Mouse (Mus musculus) right cerebral cortex, postnatal 4 days (tissue): ENCODE measurements around the gene Sppl2c.
"Not testable (repeated sequence)": the region's sequence is repeated elsewhere in the genome, so short reads cannot be mapped to it uniquely, and the experiment has no call there.

Source experiments
- DNase-seq: peaks from one replicate; pipeline ENCODE4 v3.0.0-alpha.2; 2022

The Sppl2c gene

DNA sequence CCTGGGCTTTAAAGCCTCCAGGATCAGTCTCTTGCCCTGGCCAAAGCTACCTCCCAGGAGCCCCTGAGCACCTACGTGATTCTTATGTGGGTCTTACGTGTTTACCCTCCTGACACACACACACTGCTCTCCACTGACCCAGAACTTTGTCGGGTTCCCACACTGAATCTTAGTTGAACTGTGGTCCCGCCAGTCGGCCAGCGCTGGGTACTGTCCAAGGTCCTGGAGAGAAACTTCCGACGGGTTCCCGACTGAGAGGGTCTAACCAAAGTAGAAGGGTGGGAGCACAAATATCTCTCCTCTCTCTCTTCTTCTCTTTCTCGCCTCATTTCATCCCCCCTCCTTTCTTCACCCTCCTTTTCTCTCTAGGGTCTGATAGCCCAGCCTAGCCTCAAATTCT is 11.7 kb downstream of the Sppl2c start:
- DNase-seq: no peak

DNA sequence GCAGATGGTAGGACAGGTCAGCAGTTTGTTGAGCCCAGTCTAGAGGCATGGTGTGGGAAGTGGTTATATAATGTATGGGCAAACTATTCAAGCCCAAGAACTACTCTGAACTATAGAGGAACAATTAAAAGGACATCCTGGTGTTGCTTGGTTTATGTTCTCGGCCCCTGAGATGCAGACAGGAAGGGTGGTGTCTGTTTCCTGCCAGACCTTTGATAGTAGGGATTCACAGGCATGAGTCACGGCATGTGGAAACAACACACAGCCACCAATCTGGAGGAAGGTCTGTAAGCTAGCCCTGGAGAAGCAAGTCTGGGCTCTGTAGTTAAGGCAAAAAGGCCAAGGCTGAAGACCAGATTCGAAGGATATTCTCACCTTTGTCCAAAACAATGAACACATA is 17.1 kb downstream of the Sppl2c start:
- no peak for DNase-seq

DNA sequence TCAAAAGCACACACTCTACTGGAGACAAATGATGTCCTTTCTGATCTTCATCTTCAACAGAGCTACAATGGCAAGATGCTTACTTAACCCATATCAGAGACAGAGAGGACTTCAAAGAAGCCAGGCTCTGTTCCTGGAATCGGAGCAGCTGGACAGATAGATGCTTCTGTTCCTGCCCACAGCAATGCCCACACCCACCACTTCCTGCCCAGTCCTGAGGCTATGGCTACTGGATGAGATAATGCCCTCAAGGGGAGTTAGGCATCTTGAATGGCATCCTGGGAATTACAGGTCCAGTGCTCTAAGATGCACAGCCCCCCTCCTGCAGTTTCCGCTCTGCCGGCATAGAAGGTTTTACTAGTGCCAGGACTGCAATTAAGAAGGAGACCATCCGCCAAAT is 20.4 kb downstream of the Sppl2c start:
- no peak for DNase-seq

DNA sequence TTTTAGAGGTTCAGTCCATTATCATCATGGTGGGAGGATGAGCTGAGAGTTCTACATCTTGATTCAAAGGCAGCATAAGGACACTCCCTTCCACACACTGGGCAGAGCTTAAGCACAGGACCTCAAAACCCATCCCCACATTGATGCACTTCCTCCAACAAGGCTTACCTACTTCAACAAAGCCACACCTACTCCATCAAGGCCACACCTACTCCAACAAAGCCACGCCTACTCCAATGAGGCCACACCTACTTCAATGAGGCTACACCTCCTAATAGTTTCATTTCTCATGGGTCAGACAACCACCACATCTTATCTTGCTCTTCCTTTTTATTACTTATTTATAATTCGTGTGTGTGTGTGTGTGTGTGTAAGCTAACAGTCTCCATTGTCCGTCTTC is 22.9 kb downstream of the Sppl2c start:
- DNase-seq: no peak

DNA sequence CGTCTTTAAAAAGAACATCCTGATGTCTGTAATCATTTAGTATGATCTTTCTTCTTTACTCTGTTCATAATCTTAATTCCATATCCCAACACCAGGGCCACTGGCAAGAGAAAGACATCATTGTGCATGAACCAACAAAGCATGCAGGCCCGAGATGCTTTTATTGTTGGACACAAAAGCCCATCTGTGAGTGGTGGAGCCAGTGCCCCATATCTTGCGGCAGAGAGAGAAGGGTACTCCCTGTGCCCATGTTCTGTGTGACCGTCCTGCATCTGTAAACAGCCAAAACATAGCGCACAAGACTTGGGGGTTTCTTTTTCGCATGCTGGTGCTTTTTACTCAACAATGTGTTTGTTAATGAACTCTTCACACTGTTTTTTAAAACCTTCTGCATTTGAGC is 25.1 kb downstream of the Sppl2c start:
- no peak for DNase-seq

DNA sequence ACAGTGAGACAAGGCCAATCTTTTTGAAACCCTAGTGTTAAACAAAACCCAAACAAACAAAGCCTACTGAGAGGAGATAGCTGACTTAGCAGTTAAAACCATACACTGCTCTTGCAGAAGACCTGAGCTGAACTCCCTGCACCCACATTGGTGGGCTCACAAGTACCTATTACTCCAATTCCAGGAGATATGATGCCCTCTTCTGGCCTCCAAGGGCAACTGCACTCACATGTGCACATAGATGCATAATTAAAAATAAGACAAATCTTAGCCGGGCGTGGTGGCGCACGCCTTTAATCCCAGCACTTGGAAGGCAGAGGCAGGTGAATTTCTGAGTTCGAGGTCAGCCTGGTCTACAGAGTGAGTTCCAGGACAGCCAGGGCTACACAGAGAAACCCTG is 28.0 kb downstream of the Sppl2c start:
- not testable (repeated sequence) for DNase-seq

DNA sequence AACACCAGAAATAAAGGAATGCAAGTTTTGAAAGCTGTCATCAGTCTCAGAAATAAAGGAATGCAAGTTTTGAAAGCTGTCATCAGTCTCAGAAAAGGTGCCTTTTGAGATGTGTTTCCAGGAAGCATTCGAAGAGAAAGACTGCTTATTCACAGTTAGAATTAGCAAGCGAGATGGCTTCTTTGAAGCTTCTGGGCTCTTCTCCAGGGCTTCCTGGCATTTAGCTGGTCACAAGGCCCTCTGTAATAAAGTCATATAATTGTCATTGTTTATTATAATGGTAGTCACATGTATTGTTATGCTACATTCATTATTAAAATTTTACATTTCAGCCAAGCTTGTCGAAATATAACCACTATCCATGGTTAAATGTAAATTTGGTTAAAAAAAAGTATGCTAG is 31.9 kb downstream of the Sppl2c start:
- no peak for DNase-seq

DNA sequence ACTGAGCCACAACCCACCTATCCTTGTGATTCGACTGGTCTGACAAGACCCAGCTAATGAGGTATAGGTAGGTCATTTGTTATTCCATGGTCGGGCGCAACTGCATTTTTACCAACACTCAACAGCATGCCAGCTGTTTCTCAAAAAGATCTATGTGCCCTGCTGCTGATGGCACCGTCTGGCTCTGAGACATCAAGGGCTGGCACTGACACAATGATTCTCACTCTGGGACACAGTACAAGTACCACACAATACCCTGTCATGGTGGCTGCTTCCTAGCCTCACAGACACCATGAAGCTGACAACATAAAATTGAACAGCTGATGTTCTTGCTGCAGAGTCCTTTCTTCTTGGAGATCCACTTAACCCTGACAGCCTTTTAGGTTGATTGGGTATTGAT is 34.2 kb downstream of the Sppl2c start:
- DNase-seq: no peak

DNA sequence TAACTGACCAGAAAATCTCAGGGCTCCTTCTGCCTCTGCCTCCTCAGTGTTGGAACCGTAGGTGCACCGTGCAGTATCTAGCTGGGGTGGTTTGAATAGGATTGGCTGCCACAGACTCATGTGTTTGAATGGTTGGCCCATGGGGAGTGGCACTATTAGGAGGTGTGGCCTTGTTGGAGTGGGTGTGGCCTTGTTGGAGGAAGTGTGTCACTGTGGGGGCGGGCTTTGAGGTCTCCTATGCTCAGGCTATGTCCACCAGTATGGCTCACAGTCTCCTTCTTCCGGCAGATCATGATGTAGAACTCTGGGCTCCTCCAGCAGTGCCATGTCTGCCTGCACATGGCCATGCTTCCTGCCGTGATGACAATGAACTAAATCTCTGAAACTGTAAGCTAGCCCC is 35.6 kb downstream of the Sppl2c start:
- DNase-seq: no peak

DNA sequence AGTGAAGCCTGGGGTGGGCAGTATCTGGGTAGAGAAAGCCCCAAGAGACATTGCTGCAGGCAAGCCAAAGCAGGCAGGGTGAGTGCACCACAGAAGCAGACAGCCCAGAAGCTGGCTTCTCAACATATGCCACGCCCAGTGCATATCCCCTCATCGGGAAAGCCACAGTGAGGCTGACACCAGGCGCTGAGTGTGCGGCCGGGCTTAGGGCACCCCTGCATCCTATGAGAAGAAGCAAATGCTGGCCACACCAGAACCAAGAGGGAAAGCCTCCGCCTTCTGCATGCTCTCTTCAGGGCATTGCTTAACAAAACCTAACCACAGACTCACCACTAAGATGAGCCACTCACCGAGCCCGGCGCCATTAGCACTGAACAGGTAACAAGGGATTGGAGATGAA is 37.2 kb downstream of the Sppl2c start:
- DNase-seq: no peak

DNA sequence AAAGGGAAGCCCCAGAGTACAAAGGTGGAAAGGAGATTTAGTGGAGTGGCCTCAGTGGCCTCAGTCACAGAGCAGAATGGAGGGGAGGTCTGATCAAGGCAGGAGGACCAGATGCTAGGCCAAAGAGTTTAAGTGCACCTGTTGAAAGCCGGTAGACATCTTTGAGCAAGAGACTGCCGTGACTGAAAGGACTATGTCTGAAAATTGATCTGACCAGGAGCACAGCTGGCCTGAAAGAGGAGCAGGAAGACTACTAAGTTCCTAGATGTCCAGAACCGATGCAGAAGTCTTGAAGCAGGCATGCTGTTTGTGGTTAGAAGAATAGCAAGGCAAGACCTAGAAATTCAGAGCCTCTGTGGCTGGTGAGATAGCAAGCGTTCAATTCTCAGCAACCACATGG is 43.3 kb downstream of the Sppl2c start:
- no peak for DNase-seq

DNA sequence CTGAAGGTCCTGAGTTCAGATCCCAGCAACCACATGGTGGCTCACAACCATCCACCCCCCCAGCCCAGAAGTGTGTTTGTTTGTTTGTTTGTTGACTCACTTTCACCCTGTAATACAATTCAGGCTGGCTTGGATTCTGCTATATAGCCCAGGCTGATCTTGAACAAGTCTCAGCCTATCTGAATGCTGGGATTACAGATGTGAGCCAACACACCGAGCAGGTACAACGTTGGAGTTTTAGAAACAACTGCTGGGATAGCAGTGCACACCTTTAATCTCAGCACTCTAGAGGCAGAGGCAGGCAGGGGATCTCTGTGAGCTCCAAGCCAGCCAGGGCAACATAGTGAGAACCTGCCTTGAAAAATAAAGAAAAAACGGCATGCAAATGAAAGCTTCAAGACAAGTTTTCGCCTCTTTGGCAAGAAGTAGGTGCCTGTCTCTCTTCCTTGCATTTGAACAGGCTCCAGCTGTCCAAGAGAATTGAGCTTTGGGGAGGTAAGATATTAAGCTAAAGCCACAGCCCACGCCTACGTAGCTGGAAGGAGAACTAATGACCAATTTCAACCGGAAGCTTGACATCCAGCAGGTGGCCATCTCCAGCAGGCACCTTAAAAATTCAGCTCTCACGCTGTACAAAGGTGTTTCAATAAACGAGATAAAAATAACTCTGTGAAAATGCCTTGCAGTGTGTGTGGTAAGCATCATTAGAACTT is 44.1 kb downstream of the Sppl2c start:
- DNase-seq: no peak

DNA sequence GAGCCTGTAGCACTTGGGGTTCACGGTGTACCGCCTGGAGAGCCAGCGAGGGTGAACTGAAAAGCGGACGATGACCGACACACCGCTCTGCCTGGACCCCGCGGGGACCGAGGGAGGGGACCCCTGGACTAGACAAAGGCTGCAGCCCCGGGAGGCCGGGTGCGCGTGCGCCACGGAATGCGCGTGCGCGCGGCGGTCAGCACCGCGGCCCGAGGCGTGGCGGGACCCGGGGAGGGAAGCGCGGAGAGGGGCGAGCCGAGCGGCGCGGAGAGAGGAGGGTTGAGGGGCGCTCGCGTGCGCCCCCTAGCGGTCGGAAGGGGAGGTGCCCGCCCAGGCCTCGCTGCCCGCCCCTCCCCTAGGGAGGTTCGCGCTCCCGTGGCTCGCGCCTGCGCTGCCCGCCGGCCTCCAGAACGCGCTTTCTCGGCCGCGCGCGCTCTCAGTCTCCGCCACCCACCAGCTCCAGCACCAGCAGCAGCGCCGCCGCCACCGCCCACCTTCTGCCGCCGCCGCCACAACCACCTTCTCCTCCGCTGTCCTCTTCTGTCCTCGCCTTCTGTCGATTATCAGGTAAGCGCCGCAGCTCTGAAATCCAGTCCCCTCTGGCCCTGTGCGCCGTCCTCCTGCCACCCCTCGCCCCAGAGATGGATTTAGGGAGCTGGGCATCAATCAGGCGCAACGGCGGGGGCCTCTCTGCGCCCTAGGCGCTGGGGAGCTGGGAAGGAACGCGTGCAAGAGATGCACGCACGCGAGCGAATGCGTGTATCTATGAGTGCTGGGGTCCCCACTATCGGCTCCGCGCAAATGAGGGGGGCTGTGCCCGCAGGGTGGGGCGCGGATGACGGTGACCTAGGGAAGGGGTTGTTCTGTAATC is 45.1 kb downstream of the Sppl2c start, which contains the start of gene Mapt:
Gene Mapt, plus strand, starts transcription at position 350 of the 871 bp plus-strand sequence.
- DNase-seq: peak; percentile 91

DNA sequence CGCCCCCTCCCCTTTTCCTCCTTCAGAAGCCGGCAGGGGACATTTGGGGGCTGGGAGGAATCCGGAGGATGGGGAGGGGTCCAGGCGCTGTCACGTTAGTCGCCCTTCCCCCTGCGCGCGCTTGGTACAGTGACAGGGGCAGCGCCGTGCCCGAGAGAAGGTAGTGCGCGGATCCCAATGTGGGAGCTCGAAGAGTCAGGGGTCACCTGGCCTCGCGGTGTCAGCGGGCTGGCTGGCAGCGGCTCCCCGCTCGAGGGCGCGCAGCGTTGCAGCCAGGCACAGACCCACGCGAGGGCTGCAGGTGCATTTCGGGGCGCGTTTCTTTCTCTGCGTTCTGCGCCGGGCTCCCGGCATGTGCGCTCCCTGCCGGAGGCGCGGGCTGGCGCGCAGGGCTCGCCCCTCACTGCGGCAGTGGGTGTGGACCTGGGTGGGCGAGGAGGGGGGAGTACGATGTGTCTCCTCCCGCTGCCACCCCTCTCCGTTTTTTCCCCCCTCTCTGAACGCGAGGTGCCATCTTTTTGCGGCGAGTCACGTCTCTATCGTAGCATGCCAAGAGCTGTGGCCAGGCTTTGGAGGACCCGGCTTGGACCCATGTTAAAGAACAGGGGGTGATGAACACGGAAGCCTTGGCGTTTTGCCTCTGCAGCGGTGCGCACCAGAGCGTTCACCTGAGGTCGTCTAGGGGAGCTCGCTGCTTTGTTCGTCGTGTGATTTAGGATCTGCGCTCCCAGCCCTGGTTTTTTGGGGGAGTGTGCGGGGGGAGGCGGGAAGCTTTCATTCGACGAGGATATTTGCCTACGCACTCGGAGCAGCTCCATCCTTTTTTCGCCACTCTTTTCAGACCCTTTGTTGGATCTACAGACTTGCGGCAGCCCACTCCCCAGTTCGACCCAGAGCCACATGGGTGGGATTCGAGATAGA is 46.3 kb downstream of the Sppl2c start:
- DNase-seq: peak; percentile 81

DNA sequence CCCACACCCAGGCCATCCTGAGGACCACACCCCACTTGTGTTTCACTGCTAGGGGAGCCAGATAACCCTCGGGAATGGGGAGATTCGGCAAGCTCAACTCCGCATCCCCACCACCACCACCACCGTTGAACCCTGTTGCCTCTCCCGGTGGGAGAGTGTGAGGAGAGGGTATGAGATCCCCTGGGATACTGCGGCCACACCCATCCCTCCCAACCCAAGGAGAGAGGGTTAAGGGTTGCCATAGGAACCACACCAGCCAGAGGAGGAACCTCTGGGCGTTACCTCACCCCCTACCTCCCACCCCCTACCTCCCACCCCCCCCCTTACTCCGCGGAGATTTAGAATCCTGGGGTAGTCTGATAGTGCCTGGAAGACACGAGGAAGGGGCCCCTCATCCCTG is 47.0 kb downstream of the Sppl2c start:
- DNase-seq: no peak

DNA sequence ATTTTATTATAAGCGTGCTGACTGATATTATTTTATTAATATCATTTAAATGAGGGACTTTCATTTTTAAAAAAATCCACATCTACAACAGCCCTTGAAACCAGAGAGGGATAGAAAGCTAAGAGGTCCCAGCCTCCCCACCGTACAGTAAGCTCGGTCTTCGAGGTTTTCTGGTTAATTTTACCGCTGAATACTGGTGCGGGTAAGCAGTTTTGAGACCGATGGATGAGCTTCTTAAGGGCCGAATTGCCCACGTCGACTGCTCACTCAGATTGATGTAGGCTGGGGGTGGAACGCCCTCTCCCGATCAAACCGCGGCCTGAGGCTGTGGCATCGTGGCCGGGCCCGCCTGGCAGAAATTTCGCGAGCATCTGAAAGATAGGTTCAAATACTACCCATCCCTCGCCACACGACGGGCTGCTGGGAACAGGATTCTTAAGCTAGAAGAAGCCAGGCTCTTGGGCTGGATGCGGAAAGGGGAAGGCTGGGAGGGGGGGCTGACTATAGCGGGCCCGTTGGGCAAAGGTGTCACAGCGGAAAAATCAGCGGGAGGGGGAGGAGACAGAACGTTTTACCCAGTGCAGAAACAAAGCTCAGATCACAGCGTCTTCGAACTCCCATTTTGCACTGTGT is 47.6 kb downstream of the Sppl2c start:
- DNase-seq: peak; percentile 36

DNA sequence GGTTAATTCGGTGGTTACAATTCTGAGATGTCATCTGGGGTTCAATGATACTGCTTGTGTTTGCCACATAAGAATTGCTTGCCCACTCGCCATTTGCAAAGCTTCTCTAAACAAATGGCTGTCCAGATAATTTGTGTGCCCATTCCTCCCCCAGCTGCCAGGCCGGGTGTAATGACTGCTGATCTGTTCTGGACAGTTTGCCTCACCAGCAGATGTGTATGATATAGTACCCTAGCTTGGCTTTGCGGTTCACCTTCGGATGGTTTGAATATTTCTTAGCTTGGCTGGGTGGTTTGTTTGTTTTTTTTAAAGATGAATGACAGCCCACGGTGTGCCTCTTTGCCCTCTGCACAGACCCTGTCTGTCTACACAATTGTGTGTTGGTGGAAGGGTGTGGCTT is 48.6 kb downstream of the Sppl2c start:
- DNase-seq: no peak

DNA sequence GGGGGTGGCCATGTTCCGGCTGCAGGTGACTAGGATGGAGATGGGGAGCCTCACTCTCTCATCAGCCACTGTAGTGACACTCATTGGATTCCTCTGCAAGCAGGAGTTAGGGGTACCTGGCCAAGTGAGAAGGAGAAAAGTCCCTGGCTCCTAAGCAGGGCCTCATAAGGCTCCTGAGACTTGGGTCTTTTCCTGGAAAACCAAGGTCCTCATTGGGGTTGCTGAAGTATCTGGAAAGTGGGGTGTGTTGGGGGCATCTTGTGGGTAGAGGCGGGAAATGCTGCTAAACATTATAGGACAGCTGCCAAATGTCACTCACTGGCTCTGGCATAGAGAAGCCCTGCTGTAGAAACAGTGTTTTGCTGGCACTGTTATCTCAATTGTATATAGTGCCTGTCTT is 49.8 kb downstream of the Sppl2c start:
- no peak for DNase-seq

DNA sequence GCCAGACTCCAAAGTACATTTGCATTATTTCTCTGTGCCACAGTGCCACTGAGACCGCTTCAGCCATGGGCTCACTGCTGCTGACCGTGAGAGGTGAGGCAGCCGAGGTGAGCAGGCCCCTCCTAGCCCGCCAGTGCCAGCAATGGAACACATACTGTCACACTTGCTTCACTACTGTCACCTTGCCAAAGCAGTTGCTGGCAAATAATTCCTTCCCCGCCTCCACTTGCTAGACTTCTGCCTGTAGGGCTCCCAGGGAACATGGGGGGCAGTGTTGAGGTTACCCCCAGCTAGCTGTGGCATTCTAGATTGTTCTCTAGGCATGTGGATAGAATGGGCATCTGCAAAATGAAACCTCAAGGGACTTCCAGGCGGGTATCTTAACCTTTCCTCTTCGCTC is 51.1 kb downstream of the Sppl2c start:
- peak; percentile 31 for DNase-seq

DNA sequence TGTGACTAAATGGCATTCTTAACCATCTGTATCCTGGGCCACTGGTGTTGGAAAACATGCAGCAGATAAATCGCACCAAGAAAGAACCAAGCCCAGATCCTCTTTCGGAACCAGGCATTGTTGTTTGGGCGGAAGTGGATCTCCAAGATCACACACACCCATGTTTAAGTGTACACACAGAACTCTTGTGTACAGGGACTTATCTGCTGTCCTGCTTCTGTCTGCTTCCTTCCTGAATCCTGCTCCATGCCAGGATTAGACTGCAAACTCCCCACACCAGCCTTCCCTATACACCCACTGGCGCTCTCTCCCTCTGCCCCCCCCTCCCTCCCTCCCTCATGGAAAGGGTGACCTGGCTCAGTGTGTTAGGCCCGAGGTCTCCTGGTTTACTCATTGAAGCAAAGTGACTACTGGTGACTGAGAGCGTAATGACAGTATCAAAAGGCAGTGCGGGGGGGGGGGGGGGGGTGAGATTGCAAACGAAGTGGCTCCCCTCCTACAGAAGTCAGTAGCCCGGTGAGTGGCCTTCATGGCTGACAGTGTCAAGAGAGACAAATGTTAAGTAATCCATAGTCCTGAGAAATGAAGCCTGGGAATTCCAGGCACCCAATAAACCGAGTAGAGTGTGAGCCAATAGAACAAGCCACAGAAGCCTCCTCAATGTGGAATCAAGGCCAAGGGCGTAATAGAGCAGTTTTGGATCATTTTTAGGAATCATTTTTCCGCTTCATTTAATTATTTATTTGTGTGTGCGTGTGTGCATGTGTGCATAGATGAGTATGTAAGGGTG is 52.0 kb downstream of the Sppl2c start:
- DNase-seq: no peak
